Mouse (Mus musculus) midbrain, embryonic 11.5 days (tissue): ENCODE measurements around the gene Ctnnd2. TPM values are rescaled to one million over a fixed set of nuclear protein-coding genes. Genes with fewer than 3 reads are reported as not detected.
"Not testable (repeated sequence)": the region's sequence is repeated elsewhere in the genome, so short reads cannot be mapped to it uniquely, and the experiment has no call there.

Source experiments
- ATAC-seq: fragments of 200-750 bp; cut with Nextera tagmentation; 2 replicates; pipeline ENCODE4 v1.8.0; 2017; ENCODE audit warnings: moderate TSS enrichment, moderate library complexity; ENCODE audit not compliant: low FRiP score
- DNase-seq: peaks from one replicate; pipeline ENCODE4 v3.0.0; 2015; ENCODE audit warnings: low spot score; ENCODE audit errors: missing footprints
- H3K27ac ChIP-seq: fragments of 300-500 bp; sonication (generic); 2 replicates; pipeline ENCODE4 v1.5.1; 2014; ENCODE audit warnings: low read depth, low read length
- H3K27me3 ChIP-seq: fragments of 300-500 bp; sonication (generic); 2 replicates; pipeline ENCODE4 v1.6.1; 2014; ENCODE audit warnings: mild to moderate bottlenecking, low read length, moderate library complexity, mixed read lengths; ENCODE audit not compliant: control insufficient read depth, insufficient read depth
- H3K36me3 ChIP-seq: fragments of 300-500 bp; sonication (generic); 2 replicates; pipeline ENCODE4 v1.6.1; 2014; ENCODE audit warnings: mild to moderate bottlenecking, low read length, moderate library complexity, mixed read lengths; ENCODE audit not compliant: control insufficient read depth, insufficient read depth
- H3K4me1 ChIP-seq: fragments of 300-500 bp; sonication (generic); 2 replicates; pipeline ENCODE4 v1.6.1; 2014; ENCODE audit warnings: low read length; ENCODE audit not compliant: control insufficient read depth, insufficient read depth
- H3K4me2 ChIP-seq: fragments of 300-500 bp; sonication (generic); 2 replicates; pipeline ENCODE4 v1.6.1; 2014; ENCODE audit warnings: mild to moderate bottlenecking, moderate library complexity
- H3K4me3 ChIP-seq: fragments of 300-500 bp; sonication (generic); 2 replicates; pipeline ENCODE4 v1.5.1; 2014; ENCODE audit warnings: low read depth, low read length
- H3K9ac ChIP-seq: fragments of 300-500 bp; sonication (generic); 2 replicates; pipeline ENCODE4 v1.6.1; 2014; ENCODE audit warnings: low read length
- H3K9me3 ChIP-seq: fragments of 300-500 bp; sonication (generic); 2 replicates; pipeline ENCODE4 v1.6.1; 2016; ENCODE audit warnings: low read length; ENCODE audit not compliant: control insufficient read depth
- WGBS: fragments of 180-500 bp; shearing (Covaris S2); extraction: QIAGEN DNeasy Blood & Tissue Kit; methylation state at CpG from one replicate; pipeline ENCODE4 v1.1.7; 2014; 5-methylcytosine and 5-hydroxymethylcytosine counted together
- polyA plus RNA-seq: library from polyadenylated mRNA; unstranded; fragments of >200 nt; fragmentation: Nextera tagmentation; extraction: Ambion mirVana; gene quantifications from 2 replicates; pipeline ENCODE4 v1.2.1, GENCODE M21; 2014

Gene Ctnnd2
- polyA plus RNA-seq, result 19.7 and 19.9 TPM in 2 replicates

DNA sequence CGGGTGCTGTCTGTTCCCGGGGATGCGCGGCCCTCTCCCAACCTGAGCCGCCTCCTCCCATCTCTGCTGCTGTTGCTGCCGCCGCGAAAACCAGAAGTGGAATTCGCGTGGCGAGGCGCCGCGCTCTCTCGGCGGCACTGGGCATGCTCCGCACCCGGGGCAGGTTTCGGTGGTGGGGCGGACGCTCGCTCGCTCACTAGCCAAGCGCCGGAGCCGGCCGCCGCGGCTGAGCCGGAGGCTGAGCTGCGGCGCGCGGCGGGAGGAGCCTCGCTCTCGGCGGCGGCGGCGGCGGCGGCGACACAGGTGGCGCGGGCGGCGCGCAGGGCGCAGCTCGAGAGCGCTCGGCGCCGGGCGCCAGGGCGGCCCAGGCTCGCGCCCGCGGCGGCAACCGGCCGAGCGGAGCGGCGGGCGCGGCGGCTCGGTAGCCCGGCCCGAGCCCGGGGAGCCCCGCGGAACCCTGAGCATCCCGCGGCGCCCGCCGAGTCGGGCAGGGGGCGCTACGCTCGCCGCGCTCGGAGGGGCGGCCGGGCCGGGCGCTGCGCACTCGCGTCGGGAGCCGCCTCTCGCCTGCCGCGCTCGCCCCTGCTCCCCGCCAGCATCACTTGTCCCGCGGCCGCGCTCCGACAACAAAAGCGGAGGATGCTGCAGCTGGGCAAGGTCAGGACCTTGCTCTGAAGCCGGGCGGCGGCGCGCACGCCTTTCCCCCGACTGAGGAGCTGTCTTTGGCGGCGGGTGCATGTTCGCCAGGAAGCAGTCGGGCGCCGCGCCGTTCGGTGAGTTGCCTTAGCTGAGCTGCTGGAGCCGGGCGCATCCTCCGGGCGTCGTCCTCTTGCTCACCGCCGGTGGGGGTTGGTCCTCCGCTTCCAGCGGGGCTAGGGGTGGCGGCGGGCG lies at the start of gene Ctnnd2:
Ctnnd2 (plus strand) TSS at position 203 of the 891 bp plus-strand sequence.
- ATAC-seq, result peak; percentile 92
- peak within 1 kb of the TSS; percentile 55 for H3K4me3 ChIP-seq
- H3K27ac ChIP-seq, result peak within 1 kb of the TSS; percentile 89
- DNase-seq, result peak; percentile 98
- peaks cover 6% of the 10 kb centered on the region; the same call in 1 of the 2 replicates for H3K27me3 ChIP-seq
- H3K36me3 ChIP-seq, result no peaks in the 10 kb centered on the region
- H3K9me3 ChIP-seq, result no peaks in the 10 kb centered on the region
- peak within 1 kb of the TSS; percentile 69 for H3K4me2 ChIP-seq
- WGBS, result under 1% methylated on average over 87 of the region's 136 CpGs
- H3K9ac ChIP-seq, result peak within 1 kb of the TSS; percentile 74
- peaks cover 5% of the 10 kb centered on the region; the same call in 1 of the 2 replicates for H3K4me1 ChIP-seq

DNA sequence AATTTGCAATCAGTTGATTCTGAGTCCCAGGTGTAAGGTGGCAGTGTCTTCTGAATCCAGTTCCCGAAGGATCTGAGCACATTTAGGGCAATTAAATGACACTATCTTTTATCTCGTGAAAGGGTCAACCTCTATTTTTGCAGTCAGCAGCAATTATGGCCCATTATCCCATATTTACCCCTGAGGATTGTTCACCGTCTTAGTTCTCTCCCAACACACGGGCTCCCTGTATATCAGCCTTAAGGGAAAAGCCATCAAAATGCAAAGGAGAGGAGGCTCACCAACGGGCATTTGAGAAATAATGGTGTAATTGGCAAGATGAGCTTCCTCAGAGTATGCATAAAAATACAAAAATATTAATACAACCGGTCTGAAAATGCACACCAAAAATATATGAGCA lies 41.7 kb upstream of the Ctnnd2 start:
- no peak overlapping the region for H3K9ac ChIP-seq
- H3K4me2 ChIP-seq, result no peak overlapping the region
- DNase-seq, result no peak
- H3K27ac ChIP-seq, result no peak overlapping the region
- no peaks in the 10 kb centered on the region for H3K36me3 ChIP-seq
- H3K4me1 ChIP-seq, result no peaks in the 10 kb centered on the region
- H3K4me3 ChIP-seq, result no peak overlapping the region
- 84% methylated on average over 6 of the region's 6 CpGs for WGBS
- no peaks in the 10 kb centered on the region for H3K27me3 ChIP-seq
- H3K9me3 ChIP-seq, result no peaks in the 10 kb centered on the region
- no peak for ATAC-seq

GRCm38 (mm10) chr15:30139626-30140025 lies 32.8 kb upstream of the Ctnnd2 start:
- not testable (repeated sequence) for ATAC-seq, H3K4me2 ChIP-seq, H3K36me3 ChIP-seq, H3K9me3 ChIP-seq, H3K9ac ChIP-seq, H3K4me3 ChIP-seq, H3K27ac ChIP-seq, H3K4me1 ChIP-seq, H3K27me3 ChIP-seq, DNase-seq
- WGBS, result 34% methylated on average over 1 of the region's 1 CpGs

GRCm38 (mm10) chr15:30145413-30145812 lies 27.0 kb upstream of the Ctnnd2 start:
- 81% methylated on average over 2 of the region's 2 CpGs for WGBS
- H3K4me3 ChIP-seq, result no peak overlapping the region
- ATAC-seq (no peak), DNase-seq (no peak)
- no peaks in the 10 kb centered on the region for H3K27me3 ChIP-seq
- no peak overlapping the region for H3K9ac ChIP-seq
- no peaks in the 10 kb centered on the region for H3K36me3 ChIP-seq
- no peaks in the 10 kb centered on the region for H3K9me3 ChIP-seq
- no peaks in the 10 kb centered on the region for H3K4me1 ChIP-seq
- no peak overlapping the region for H3K27ac ChIP-seq
- no peak overlapping the region for H3K4me2 ChIP-seq

- no peaks in the 10 kb centered on the region for H3K27me3 ChIP-seq
- no peak overlapping the region for H3K9ac ChIP-seq
- no peak overlapping the region for H3K27ac ChIP-seq
- 38% methylated on average over 2 of the region's 2 CpGs for WGBS
- H3K9me3 ChIP-seq, result no peaks in the 10 kb centered on the region
- no peak overlapping the region for H3K4me2 ChIP-seq
- no peaks in the 10 kb centered on the region for H3K4me1 ChIP-seq
- DNase-seq (no peak), ATAC-seq (no peak)
- H3K36me3 ChIP-seq, result no peaks in the 10 kb centered on the region
- H3K4me3 ChIP-seq, result no peak overlapping the region
Measured at GRCm38 (mm10) chr15:30152176-30152575, 20.2 kb upstream of the Ctnnd2 start.

DNA sequence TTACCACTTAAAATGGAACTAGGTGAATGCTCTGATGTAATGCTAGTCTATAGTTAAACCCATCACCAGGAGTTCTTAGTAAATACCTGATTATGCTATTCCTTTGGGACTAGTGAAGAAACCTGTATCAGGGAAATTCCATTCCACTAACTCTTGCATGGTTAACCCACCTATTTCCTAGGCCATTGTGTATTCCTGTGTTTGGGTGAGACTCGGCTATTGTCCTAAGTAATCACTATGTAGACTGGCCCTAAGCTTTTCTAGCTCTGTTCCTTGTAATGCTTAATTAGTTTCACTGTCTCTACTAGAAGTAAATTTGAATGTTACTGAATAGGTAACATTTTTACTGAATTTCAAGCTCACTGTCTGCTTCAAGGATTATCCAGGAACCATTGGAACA lies 14.4 kb upstream of the Ctnnd2 start:
- no peak overlapping the region for H3K9ac ChIP-seq
- no peaks in the 10 kb centered on the region for H3K4me1 ChIP-seq
- H3K36me3 ChIP-seq, result no peaks in the 10 kb centered on the region
- H3K27ac ChIP-seq, result no peak overlapping the region
- ATAC-seq, result no peak
- no peaks in the 10 kb centered on the region for H3K9me3 ChIP-seq
- H3K4me2 ChIP-seq, result no peak overlapping the region
- no peaks in the 10 kb centered on the region for H3K27me3 ChIP-seq
- no peak overlapping the region for H3K4me3 ChIP-seq
- 83% methylated on average over 1 of the region's 1 CpGs for WGBS
- no peak for DNase-seq

DNA sequence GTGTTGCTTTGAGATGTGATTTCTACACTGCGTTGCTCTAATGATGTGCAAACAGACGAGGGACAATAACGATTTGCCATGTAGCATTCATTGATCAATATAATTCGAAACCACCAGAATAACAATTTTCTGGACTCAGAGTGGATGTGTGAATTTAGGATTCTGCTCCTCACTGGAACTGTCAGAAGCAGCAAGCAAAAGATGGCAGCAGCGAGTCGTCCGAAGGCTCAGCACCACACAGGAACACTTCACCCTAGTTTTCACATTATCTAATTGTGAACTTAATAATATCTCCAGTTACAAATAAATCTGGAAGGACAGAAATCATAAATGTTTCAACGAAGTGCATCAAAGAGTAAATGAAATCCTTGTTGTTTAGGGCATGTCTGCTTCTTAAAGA lies 2.4 kb upstream of the Ctnnd2 start:
- DNase-seq, result no peak
- WGBS, result 83% methylated on average over 8 of the region's 8 CpGs
- peaks cover 4% of the 10 kb centered on the region; the same call in 1 of the 2 replicates for H3K27me3 ChIP-seq
- H3K9ac ChIP-seq, result no peak overlapping the region
- H3K27ac ChIP-seq, result no peak overlapping the region
- no peak overlapping the region for H3K4me2 ChIP-seq
- H3K4me3 ChIP-seq, result no peak overlapping the region
- ATAC-seq, result no peak
- H3K4me1 ChIP-seq, result peaks cover 5% of the 10 kb centered on the region; the same call in 1 of the 2 replicates
- no peaks in the 10 kb centered on the region for H3K9me3 ChIP-seq
- H3K36me3 ChIP-seq, result no peaks in the 10 kb centered on the region

DNA sequence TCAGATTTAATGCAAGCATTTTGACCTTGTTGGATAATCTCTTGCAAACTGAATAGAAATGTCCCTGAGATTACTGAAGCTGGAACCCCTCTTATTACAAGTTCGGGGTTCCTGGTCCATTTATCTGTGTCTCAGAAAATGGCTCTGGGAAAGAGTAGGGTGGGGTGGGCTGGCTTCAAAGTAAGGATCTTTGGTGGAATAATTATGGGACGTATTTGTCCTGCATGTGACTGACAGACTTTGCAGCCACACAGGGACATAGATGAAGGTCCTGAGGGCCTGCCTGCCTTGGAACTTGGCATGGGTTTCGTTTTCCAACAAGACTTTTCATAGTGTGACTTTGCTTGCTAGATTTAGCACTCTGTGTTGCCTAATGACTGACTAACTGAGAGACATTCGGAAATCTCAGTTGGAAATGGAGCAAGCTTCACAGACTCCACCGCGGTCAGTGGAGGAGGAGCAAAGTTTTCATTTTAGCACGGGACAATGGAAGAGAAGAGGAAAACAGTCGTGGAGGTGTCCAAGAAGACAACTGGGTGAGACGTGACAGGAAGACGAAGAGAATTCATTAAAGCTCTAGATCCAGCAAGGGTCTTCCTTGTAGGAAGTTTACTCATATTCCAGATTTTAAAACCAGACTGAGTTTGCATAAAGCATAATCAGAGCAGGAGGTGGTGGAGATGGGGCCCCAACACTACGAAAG lies 749 bp upstream of the Ctnnd2 start:
- Histone ChIP-seq H3K4me1 (peaks cover 5% of the 10 kb centered on the region; the same call in 1 of the 2 replicates), H3K9me3 (no peaks in the 10 kb centered on the region), H3K36me3 (no peaks in the 10 kb centered on the region), H3K27me3 (peaks cover 6% of the 10 kb centered on the region; the same call in 1 of the 2 replicates), H3K4me3 (peak overlapping the region; percentile 55), H3K4me2 (peak overlapping the region; percentile 69), H3K9ac (peak overlapping the region; percentile 74), H3K27ac (no peak overlapping the region; the same call in 1 of the 2 replicates)
- DNase-seq (peak; percentile 88), ATAC-seq (no peak)
- 16% methylated on average over 11 of the region's 11 CpGs for WGBS
